Mouse (Mus musculus) left cerebral cortex, adult 8-10 months (tissue): ENCODE results near the gene Acsm1. TPM values are rescaled to one million over a fixed set of nuclear protein-coding genes. Genes with fewer than 3 reads are reported as not detected.

Experiments used
- DNase-seq, 2 experiments: peaks; one replicate each; pipeline ENCODE4 v3.0.0; 2022; ENCODE audit warnings: low spot score in 2 of 2
- total RNA-seq, 4 experiments: library from RNA; stranded (reverse); gene quantifications; 2 replicates each; pipeline ENCODE4 v1.2.4; 2022

Gene Acsm1
- total RNA-seq, 4 experiments from 2014 or later = not detected

DNA sequence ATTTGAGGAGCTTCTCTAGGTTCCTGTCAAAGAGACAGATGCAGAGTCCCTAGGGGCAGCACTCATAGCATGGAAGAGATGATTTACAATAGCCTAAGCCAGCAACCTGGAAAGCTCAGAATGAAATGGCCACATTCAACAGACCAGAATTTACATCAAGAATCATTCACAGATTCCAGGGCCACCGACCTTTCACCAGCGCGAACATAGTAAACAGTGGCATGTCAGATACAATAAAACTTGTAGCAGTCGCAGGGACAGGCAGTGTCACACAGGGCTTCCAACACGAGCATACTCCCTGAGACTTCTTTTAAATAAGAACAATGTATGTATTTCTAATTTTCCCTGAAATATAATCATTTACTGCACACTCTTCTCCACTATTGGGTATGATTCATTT is 63.6 kb downstream of the Acsm1 start:
- DNase-seq = no peak

DNA sequence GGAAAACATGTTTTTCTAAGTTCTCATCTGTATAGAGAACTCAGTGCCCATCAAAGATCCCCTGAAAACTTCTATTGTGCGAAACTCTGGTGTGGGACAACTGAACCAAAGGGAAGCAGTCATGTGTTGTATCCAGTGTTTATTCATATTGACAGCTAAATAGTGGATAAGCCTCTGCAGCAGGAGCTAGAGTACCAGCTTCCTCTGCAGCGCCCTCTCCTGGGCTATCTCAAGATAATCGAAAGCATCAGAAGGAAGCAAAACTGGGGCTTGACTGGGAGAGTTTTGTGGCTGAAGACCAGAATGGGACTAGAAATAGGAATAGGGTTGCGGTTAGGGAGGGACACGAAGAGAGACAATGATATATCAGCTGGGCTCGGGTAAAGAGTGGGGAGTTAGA is 64.1 kb downstream of the Acsm1 start:
- no peak for DNase-seq

DNA sequence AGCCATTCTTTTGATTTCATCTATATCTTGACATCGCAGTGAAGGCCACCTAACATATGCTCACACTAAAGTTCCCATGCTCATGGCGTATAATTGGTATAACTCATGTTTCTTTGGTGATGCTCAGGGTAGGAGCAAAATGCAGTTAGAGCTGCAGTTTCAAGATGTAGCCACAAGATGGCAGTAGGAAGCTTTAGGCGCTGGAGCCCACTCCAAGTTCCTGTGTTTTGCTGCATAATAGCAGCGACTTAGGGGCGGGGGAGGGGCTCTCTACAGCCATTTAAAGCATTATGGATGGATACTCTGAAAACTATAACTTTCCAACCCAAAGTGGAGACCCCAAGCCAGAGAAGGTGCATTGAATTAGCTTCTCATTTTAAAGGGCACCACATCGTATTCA is 66.6 kb downstream of the Acsm1 start:
- no peak for DNase-seq

DNA sequence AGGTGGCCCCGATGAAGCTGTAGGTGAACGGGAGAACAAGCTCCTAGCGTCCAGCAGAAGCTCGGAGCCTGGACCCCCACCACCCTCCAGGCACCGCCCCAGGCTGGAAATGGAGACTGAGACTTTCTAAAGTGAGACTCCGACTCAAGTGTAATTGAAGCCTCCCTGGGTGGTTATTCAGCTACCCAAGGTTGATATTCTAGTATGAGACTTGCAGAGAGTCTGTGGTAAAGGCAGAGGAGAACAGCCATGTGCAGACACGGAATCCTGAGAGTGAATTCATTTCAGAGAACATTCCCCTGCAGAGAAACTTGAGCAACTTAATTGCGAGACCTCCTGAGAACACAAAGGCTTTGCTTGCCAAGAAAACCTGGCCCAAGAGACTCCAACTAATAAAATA is 73.3 kb downstream of the Acsm1 start:
- DNase-seq = no peak

DNA sequence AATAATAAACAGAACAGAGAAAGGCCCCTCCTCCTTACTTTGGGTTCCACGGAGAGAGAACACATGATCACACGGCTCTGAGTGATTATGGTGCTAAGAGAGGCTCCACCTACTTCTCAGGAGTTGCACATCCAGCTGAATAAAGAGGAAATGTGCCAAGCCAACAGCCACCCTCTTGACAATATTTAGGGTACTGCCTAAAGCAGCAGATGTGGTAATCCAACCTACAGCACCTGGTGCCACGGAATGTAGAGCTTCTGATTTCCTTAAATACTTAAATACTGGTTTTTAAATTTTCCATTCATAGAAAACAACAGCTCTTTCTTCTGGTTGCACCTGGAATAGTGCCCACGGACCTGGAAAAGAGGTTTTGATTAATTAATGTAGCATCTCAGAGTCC is 75.9 kb downstream of the Acsm1 start:
- DNase-seq = no peak

DNA sequence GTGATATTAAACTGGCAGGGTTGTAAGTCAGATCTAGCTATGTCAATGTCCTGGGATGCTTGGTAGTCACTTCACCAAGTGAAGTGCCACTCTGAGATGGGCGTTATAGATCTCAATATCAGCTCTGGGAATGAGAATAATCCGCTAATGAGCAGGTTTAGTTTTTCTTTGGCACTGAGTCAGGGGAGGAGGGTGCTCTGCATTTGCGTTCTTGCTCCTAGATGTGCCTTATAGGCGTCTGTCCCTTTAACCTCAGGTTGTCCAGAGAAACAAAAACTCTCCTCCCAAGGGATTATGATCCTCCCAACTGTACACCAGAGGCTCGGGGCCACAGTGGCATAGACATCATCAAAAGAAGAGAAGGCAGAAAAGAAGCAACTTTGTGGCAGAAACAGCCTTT is 82.9 kb downstream of the Acsm1 start, which contains the start of gene Acsm4:
Gene Acsm4 (plus strand): TSS at position 301 of the 400 bp plus-strand sequence.
- DNase-seq = no peak

DNA sequence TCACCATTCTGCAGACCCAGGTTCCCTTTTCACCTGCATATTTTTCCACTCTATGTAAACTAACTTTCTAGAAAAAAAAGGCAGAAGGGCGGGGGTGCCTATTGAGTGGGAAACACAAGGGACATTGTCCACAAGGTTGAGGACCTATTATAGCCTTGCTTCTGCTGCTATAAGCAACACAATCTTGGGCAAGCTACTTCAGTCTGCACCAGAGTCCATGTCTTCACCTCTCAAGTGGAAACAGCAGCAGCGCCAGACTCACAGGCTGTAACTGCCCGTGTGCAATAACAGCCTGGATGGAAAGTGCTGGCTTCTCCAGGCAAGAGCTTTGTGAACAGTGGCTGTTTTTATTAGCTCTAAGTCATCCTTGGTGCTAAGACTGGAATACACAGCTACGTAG is 85.5 kb downstream of the Acsm1 start:
- no peak for DNase-seq

DNA sequence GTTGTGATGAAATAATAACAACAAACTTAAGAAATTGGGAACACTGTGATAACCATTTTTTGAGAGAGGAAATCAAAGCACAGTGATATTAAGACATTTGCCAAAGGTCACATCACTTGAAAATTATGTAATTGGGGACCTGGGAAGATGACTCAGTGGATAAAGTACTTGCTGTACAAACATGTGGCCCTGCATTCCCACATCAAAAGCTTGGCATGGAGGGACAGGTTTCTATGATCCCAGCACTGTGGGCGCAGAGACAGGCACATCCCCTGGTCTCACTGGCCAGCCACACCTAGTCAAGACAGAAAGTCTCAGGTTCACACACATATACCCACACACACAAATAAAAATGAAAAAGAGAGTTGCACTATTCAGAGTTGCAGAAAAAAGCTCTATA is 88.1 kb downstream of the Acsm1 start:
- no peak for DNase-seq

Other genes with a start within 250 kb of the Acsm1 start
- under 1 TPM in 3 of 4 experiments, not detected in 1; 0.19 to 0.24 (median 0.21) TPM for gene Gp2, start 147.7 kb upstream of the Acsm1 start, total RNA-seq
- gene Umod, start 127.7 kb upstream of the Acsm1 start, total RNA-seq = not detected
- 1 to 10 TPM; 1.6 to 3.2 (median 2.0) TPM for gene Acsm5, start 87.6 kb upstream of the Acsm1 start, total RNA-seq
- under 1 TPM in 2 of 4 experiments, not detected in 2; 0.25 to 0.46 TPM for gene Pdilt, start 83.5 kb upstream of the Acsm1 start, total RNA-seq
- not detected for gene Acsm2, start 52.7 kb upstream of the Acsm1 start, total RNA-seq
- under 1 TPM in 1 of 4 experiments, not detected in 3; 0.23 TPM for gene Acsm4, start 83.0 kb downstream of the Acsm1 start, total RNA-seq
- 10 to 100 TPM; 43.2 to 49.2 (median 48.2) TPM for gene Thumpd1, start 113.8 kb downstream of the Acsm1 start, total RNA-seq
- gene Acsm3, start 153.9 kb downstream of the Acsm1 start, total RNA-seq = not detected
- gene Rexo5, start 187.0 kb downstream of the Acsm1 start, total RNA-seq = 1 to 10 TPM; 1.0 to 3.6 (median 2.1) TPM
- 1 to 10 TPM; 5.7 to 7.5 (median 7.1) TPM for gene Eri2, start 187.0 kb downstream of the Acsm1 start, total RNA-seq